Mouse (Mus musculus) limb, embryonic 15.5 days (tissue): ENCODE results near the gene Zfp72. TPM values are rescaled to one million over a fixed set of nuclear protein-coding genes. Genes with fewer than 3 reads are reported as not detected.
A peak's percentile ranks its signal among the peaks of the same experiment; 100 is the strongest.

Experiments
- ATAC-seq: fragments of 200-750 bp; cut with Nextera tagmentation; 2 replicates; pipeline ENCODE4 v1.8.0; 2017; ENCODE audit warnings: low read depth, moderate TSS enrichment; ENCODE audit not compliant: insufficient number of reproducible peaks, low FRiP score, low TSS enrichment
- H3K27ac ChIP-seq: fragments of 300-500 bp; sonication (generic); 2 replicates; pipeline ENCODE4 v1.5.1; 2015; ENCODE audit warnings: moderate library complexity, mild to moderate bottlenecking, inconsistent platforms
- H3K27me3 ChIP-seq: fragments of 300-500 bp; sonication (generic); 2 replicates; pipeline ENCODE4 v1.6.1; 2015; ENCODE audit warnings: inconsistent platforms
- H3K36me3 ChIP-seq: fragments of 300-500 bp; sonication (generic); 2 replicates; pipeline ENCODE4 v1.6.1; 2015; ENCODE audit warnings: inconsistent platforms
- H3K4me1 ChIP-seq: fragments of 300-500 bp; sonication (generic); 2 replicates; pipeline ENCODE4 v1.6.1; 2015; ENCODE audit warnings: inconsistent platforms
- H3K4me2 ChIP-seq: fragments of 300-500 bp; sonication (generic); 2 replicates; pipeline ENCODE4 v1.6.1; 2015; ENCODE audit warnings: mild to moderate bottlenecking, inconsistent platforms
- H3K4me3 ChIP-seq: fragments of 300-500 bp; sonication (generic); 2 replicates; pipeline ENCODE4 v1.5.1; 2015; ENCODE audit warnings: mild to moderate bottlenecking, inconsistent platforms
- H3K9ac ChIP-seq: fragments of 300-500 bp; sonication (generic); 2 replicates; pipeline ENCODE4 v1.6.1; 2015; ENCODE audit warnings: inconsistent platforms
- H3K9me3 ChIP-seq: fragments of 300-500 bp; sonication (generic); 2 replicates; pipeline ENCODE4 v1.6.1; 2016; ENCODE audit warnings: inconsistent platforms
- WGBS: fragments of 180-500 bp; shearing (Covaris S2); methylation state at CpG from one replicate; pipeline ENCODE4 v1.1.7; 2015; 5-methylcytosine and 5-hydroxymethylcytosine counted together
- microRNA counts: library from miRNA; unstranded; fragments of <30 nt; microRNA quantifications from one replicate; lab custom pipeline; 2016
- microRNA-seq: library from miRNA; unstranded; fragments of <30 nt; microRNA quantifications from one replicate; pipeline ENCODE4, GENCODE M21; 2016
- polyA plus RNA-seq: library from polyadenylated mRNA; unstranded; fragments of >200 nt; fragmentation: Nextera tagmentation; extraction: Ambion mirVana; gene quantifications from 2 replicates; pipeline ENCODE4 v1.2.1, GENCODE M21; 2015

Zfp72 gene
- polyA plus RNA-seq, 1 experiment from 2014 or later, result 5.7 TPM

DNA sequence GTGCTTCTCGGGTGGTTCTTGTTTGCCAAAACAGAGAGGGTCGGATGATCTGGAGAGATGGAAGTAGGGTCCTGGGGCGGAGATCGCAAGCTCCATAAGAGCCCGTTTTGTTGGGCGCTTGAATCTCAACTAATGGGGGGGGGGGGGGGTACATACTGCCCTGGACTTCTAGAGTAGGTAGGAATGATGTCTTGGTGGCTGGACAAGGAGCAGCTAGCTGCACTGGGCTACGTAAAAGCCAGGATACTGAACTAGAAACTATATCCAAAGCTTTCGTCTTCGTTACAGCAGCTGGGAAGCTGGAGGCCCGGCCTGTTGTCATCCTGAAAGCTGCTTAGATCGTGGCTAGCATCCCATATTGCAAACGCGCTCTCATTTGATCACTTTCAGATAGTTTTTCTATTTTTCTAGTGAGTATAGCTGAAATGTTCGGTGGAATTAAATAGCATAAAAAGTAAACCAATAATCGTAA, 40.2 kb downstream of the Zfp72 start:
- H3K4me2 ChIP-seq, result peak overlapping the region; percentile 38
- under 1% methylated on average over 15 of the region's 15 CpGs for WGBS
- peaks cover 16% of the 10 kb centered on the region; the same call in 1 of the 2 replicates for H3K36me3 ChIP-seq
- H3K4me1 ChIP-seq, result peaks cover 10% of the 10 kb centered on the region
- H3K9ac ChIP-seq, result peak overlapping the region; percentile 82
- peak overlapping the region; percentile 88 for H3K27ac ChIP-seq
- H3K9me3 ChIP-seq, result no peaks in the 10 kb centered on the region
- peak overlapping the region; percentile 78 for H3K4me3 ChIP-seq
- ATAC-seq, result peak; percentile 20; the same call in 1 of the 2 replicates
- H3K27me3 ChIP-seq, result no peaks in the 10 kb centered on the region

DNA sequence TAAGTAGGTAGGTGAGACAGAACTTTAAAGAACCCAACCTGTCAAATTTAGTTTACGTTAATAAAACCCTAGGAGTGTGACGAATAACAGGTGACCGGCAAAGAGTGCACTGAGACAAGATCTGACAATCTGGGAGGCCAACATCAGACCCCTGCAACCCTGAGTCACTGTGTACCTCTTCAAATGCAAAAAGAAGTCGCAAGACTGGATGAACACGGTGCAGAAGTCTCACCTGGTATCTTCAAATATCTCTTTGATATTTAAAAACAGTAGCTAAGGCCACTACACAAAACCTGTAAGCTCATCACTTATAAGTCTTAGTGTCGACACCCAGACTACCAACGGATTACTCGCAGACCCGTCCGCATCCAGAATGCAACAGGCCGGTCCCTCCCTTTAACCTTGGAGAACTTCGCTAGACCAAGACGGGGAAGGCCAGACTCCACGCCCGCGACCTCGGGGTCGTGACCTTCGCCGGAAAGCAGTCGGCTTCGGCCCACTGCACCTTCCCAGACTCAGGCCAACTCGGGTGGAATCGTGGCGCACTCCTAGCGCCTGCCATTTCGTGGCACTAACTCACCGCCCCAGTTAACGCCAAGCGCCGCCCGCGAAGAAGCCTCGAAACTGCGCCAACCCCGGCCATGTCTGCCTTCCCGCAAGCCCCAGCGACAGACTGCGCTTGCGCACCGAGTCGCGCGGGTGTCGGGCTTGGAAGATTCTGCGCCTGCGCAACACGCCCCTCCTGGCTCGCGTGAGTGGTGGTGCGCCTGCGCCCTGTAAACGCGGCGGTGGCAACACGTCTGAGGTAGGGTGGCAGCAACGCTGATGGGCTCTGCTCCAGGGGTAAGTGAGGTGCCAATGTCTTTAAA, 40.8 kb downstream of the Zfp72 start, which contains the start of the genes Sdha and Ccdc127:
TSS of gene Sdha (minus strand) at position 715 of the 869 bp plus-strand sequence.
TSS of gene Ccdc127 (plus strand) at position 744 of the 869 bp plus-strand sequence.
- ATAC-seq, result peak; percentile 97
- Histone ChIP-seq H3K4me3 (peak within 1 kb of the TSS; percentile 78), H3K27me3 (no peaks in the 10 kb centered on the region), H3K4me1 (peaks cover 10% of the 10 kb centered on the region), H3K36me3 (peaks cover 15% of the 10 kb centered on the region; the same call in 1 of the 2 replicates), H3K9me3 (no peaks in the 10 kb centered on the region), H3K27ac (peak within 1 kb of the TSS; percentile 88), H3K4me2 (peak within 1 kb of the TSS; percentile 48), H3K9ac (peak within 1 kb of the TSS; percentile 82)
- WGBS, result under 1% methylated on average over 57 of the region's 57 CpGs

- no peak overlapping the region for H3K4me2 ChIP-seq
- H3K4me3 ChIP-seq, result no peak overlapping the region
- WGBS, result 50% methylated on average over 3 of the region's 3 CpGs
- H3K9ac ChIP-seq, result no peak overlapping the region
- H3K27me3 ChIP-seq, result no peaks in the 10 kb centered on the region
- no peaks in the 10 kb centered on the region for H3K9me3 ChIP-seq
- H3K27ac ChIP-seq, result no peak overlapping the region
- H3K36me3 ChIP-seq, result peaks cover 73% of the 10 kb centered on the region
- ATAC-seq, result no peak
- H3K4me1 ChIP-seq, result no peaks in the 10 kb centered on the region
Observed at GRCm38 (mm10) chr13:74341036-74341435, 49.6 kb downstream of the Zfp72 start.

GRCm38 (mm10) chr13:74329321-74329720, 61.3 kb downstream of the Zfp72 start:
- H3K4me1 ChIP-seq, result no peaks in the 10 kb centered on the region
- no peak for ATAC-seq
- no peak overlapping the region for H3K4me2 ChIP-seq
- H3K36me3 ChIP-seq, result peaks cover 67% of the 10 kb centered on the region
- H3K27me3 ChIP-seq, result no peaks in the 10 kb centered on the region
- H3K9me3 ChIP-seq, result no peaks in the 10 kb centered on the region
- H3K4me3 ChIP-seq, result no peak overlapping the region
- no peak overlapping the region for H3K27ac ChIP-seq
- no peak overlapping the region for H3K9ac ChIP-seq

MicroRNAs within 50 kb of the gene (microRNA counts, 519-probe panel; counts per million panel counts)
- microRNA mmu-miR-692 (lab: Ali Mortazavi, UCI), result not detected

Small RNA genes within 50 kb of the gene (microRNA-seq; reads per million reads assigned to microRNA genes)
- gene Mir692-3, result not detected

Other genes with a start within 250 kb of the Zfp72 start
- 79.0 and 82.2 TPM in 2 replicates for gene Exoc3, start 182.1 kb downstream of the Zfp72 start, polyA plus RNA-seq
- 3.9 and 4.0 TPM in 2 replicates for gene Ahrr, start 98.5 kb downstream of the Zfp72 start, polyA plus RNA-seq
- 157 and 158 TPM in 2 replicates for gene Pdcd6, start 73.3 kb downstream of the Zfp72 start, polyA plus RNA-seq
- 217 and 241 TPM in 2 replicates for gene Sdha, start 40.6 kb downstream of the Zfp72 start, polyA plus RNA-seq
- gene Ccdc127, start 40.5 kb downstream of the Zfp72 start, polyA plus RNA-seq, result 63.9 and 67.0 TPM in 2 replicates
- 0.10 TPM in 1 of 2 replicates, not detected in the other for gene Lrrc14b, start 26.8 kb downstream of the Zfp72 start, polyA plus RNA-seq
- gene Ftl1-ps1, start 8.9 kb upstream of the Zfp72 start, polyA plus RNA-seq, result 71.0 and 73.1 TPM in 2 replicates
- 20.1 and 21.5 TPM in 2 replicates for gene Zfp825, start 103.2 kb upstream of the Zfp72 start, polyA plus RNA-seq
- 8.2 and 14.0 TPM in 2 replicates for gene Erap1, start 248.7 kb upstream of the Zfp72 start, polyA plus RNA-seq